Mouse (Mus musculus) MEL (cell line): Measurements from ENCODE around the gene Ddx3x. TPM values are rescaled to one million over a fixed set of nuclear protein-coding genes. Genes with fewer than 3 reads are reported as not detected.

Experiments used
- DNase-seq: peaks from one replicate; pipeline ENCODE4 v3.0.0; 2011; ENCODE audit warnings: low read depth, low spot score
- H3K27ac ChIP-seq: 2 replicates; pipeline ENCODE4 v1.5.1; 2012; ENCODE audit warnings: low read depth, mild to moderate bottlenecking, control low read depth, low read length, moderate library complexity; ENCODE audit not compliant: control insufficient read depth
- H3K27me3 ChIP-seq, 2 experiments: fragments of 150-350 bp in 1 of 2; sonication (generic) in 1 of 2; 2 replicates each; pipeline ENCODE4 v1.6.1; 2012; ENCODE audit warnings: low read length in 2 of 2, mild to moderate bottlenecking in 2 of 2, improper control_type of control experiment in 1 of 2, moderate library complexity in 1 of 2; ENCODE audit not compliant: insufficient read depth in 2 of 2, control insufficient read depth in 1 of 2
- H3K36me3 ChIP-seq, 2 experiments: 2 replicates each; pipeline ENCODE4 v1.6.1; 2012 to 2014; ENCODE audit warnings: low read length in 2 of 2, improper control_type of control experiment in 1 of 2, inconsistent platforms in 1 of 2, mild to moderate bottlenecking in 1 of 2; ENCODE audit not compliant: insufficient read depth in 2 of 2, control insufficient read depth in 1 of 2
- H3K4me1 ChIP-seq, 2 experiments: fragments of 150-350 bp in 1 of 2; sonication (generic) in 1 of 2; 2 replicates each; pipeline ENCODE4 v1.6.1; 2012; ENCODE audit warnings: low read length in 2 of 2, improper control_type of control experiment in 1 of 2, mild to moderate bottlenecking in 1 of 2; ENCODE audit not compliant: insufficient read depth in 2 of 2, control insufficient read depth in 1 of 2
- H3K4me3 ChIP-seq, 2 experiments: fragments of 150-350 bp in 1 of 2; sonication (generic) in 1 of 2; 2 replicates each; pipeline ENCODE4 v1.5.1; 2012; ENCODE audit warnings: low read depth in 2 of 2, low read length in 2 of 2, mild to moderate bottlenecking in 2 of 2, moderate library complexity in 2 of 2, control low read depth in 1 of 2, improper control_type of control experiment in 1 of 2; ENCODE audit not compliant: control insufficient read depth in 1 of 2, insufficient read depth in 1 of 2
- H3K79me2 ChIP-seq: 2 replicates; pipeline ENCODE4 v1.6.1; 2012; ENCODE audit warnings: mild to moderate bottlenecking, low read length, moderate library complexity; ENCODE audit not compliant: control insufficient read depth, poor library complexity, insufficient read depth
- H3K9ac ChIP-seq: 2 replicates; pipeline ENCODE4 v1.6.1; 2012; ENCODE audit warnings: low read depth, mild to moderate bottlenecking, control low read depth, low read length, moderate library complexity; ENCODE audit not compliant: control insufficient read depth, poor library complexity, severe bottlenecking
- H3K9me3 ChIP-seq: fragments of 150-350 bp; sonication (generic); replicated peaks from 2 replicates; pipeline ENCODE4 v1.6.1; 2012; ENCODE audit warnings: mild to moderate bottlenecking, low read length, improper control_type of control experiment, moderate library complexity; ENCODE audit not compliant: insufficient read depth
- ETS1 ChIP-seq: IDR thresholded peaks from 2 replicates; pipeline ENCODE4 v1.6.1; 2012; ENCODE audit warnings: low read depth, mild to moderate bottlenecking, inconsistent platforms, low read length, improper control_type of control experiment, moderate library complexity
- GATA1 ChIP-seq: IDR thresholded peaks from 2 replicates; pipeline ENCODE4 v1.6.1; 2011; ENCODE audit warnings: low read depth, low read length, improper control_type of control experiment
- HCFC1 ChIP-seq: IDR thresholded peaks from 2 replicates; pipeline ENCODE4 v1.6.1; 2012; ENCODE audit warnings: low read depth, mild to moderate bottlenecking, inconsistent platforms, low read length, improper control_type of control experiment, moderate library complexity
- MYB ChIP-seq: IDR thresholded peaks from 2 replicates; pipeline ENCODE4 v1.6.1; 2011; ENCODE audit warnings: mild to moderate bottlenecking, low read depth, low read length, improper control_type of control experiment
- NRF1 ChIP-seq: IDR thresholded peaks from 2 replicates; pipeline ENCODE4 v1.6.1; 2014; ENCODE audit warnings: low read depth, mild to moderate bottlenecking, inconsistent platforms, low read length, improper control_type of control experiment, moderate library complexity; ENCODE audit not compliant: poor library complexity, insufficient read depth, severe bottlenecking
- SIN3A ChIP-seq: IDR thresholded peaks from 2 replicates; pipeline ENCODE4 v1.6.1; 2012; ENCODE audit warnings: low read length, improper control_type of control experiment, inconsistent platforms
- USF2 ChIP-seq, 2 experiments: IDR thresholded peaks; 2 replicates each; pipeline ENCODE4 v1.6.1; 2011 to 2012; ENCODE audit warnings: improper control_type of control experiment in 2 of 2, low read length in 2 of 2, borderline replicate concordance in 1 of 2, inconsistent platforms in 1 of 2, low read depth in 1 of 2, mild to moderate bottlenecking in 1 of 2; ENCODE audit not compliant: insufficient read depth in 1 of 2
- ZNF384 ChIP-seq: IDR thresholded peaks from 2 replicates; pipeline ENCODE4 v1.6.1; 2012; ENCODE audit warnings: low read depth, mild to moderate bottlenecking, inconsistent platforms, low read length, improper control_type of control experiment
- polyA plus RNA-seq, 2 experiments: library from polyadenylated mRNA; stranded (reverse) in 1 of 2; unstranded in 1 of 2; fragments of >175 nt in 1 of 2; fragments of >200 nt in 1 of 2; gene quantifications; 2 replicates each; pipeline versions ENCODE4 v1.2.1 to v1.2.4; 2012; ENCODE audit warnings: low replicate concordance in 2 of 2, low read depth in 1 of 2; ENCODE audit not compliant: insufficient read length in 2 of 2, insufficient read depth in 1 of 2, missing spikeins in 1 of 2
- total RNA-seq: library from RNA; depleted of rRNA; stranded (reverse); fragments of 300-350 nt; gene quantifications from 2 replicates; pipeline ENCODE4 v1.2.3, GENCODE M21; 2012

Gene Ddx3x
- total and polyA plus RNA-seq, 3 experiments = 146 to 275 (median 267) TPM

DNA sequence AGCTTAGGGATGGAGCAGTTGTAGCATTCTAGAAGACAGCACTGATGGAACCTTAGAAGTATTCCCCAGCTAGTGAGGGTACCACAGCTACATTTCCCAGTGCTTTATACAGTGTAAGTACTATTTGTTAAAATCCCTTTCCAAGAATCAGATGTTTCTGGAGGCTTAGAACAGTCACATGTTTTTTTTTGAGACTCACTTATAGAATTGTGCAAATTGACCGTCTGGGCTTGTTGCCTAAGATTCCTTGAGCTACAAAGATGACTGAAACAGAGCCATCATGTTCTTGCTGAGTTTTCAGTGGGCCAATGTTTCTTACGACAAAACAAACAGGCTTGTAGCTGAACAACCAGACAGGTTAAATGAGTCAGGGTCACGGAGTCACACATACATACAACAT, 26.5 kb upstream of the Ddx3x start:
- Histone ChIP-seq H3K9me3 (no peaks in the 10 kb centered on the region), H3K79me2 (no peaks in the 10 kb centered on the region), H3K27me3 (no peaks in the 10 kb centered on the region; a peak in 1 of 4 replicates), H3K9ac (no peak overlapping the region), H3K4me1 (no peaks in the 10 kb centered on the region), H3K4me3 (no peak overlapping the region), H3K27ac (no peak overlapping the region), H3K36me3 (no peaks in the 10 kb centered on the region)
- TF ChIP-seq USF2 (IDR thresholded peaks at IDR 0.05; ENCODE audit: borderline replicate concordance in 1 of 2, insufficient read depth in 1 of 2, low read depth in 1 of 2, low read length in 2 of 2) (no peak), NRF1 (no peak), ETS1 (no peak), ZNF384 (no peak), SIN3A (no peak), HCFC1 (no peak)
- no peak for DNase-seq

DNA sequence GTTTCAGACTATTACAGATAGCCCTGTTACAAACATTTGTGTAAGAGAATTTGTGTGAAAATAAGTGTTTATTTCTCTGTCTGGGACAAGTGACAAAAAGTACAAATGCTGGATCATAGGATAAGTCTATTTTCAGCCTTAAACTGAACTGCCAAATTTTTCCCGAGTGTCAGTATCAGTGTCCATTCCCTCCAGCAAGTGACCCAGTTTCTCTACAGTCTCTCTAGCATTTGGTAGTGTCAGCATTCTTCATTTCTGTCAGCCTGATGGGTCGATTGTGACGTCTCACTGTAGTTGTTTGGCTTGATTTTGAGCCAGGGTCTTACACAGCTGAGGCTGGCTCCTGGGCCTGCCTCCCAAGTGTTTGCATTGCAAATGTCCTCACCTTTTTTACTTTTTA, 17.4 kb upstream of the Ddx3x start:
- Histone ChIP-seq H3K27me3 (no peaks in the 10 kb centered on the region), H3K9me3 (no peaks in the 10 kb centered on the region), H3K4me1 (peaks cover 0 to 3% of the 10 kb centered on the region in 2 experiments; a peak in 1 of 4 replicates), H3K9ac (no peak overlapping the region), H3K27ac (no peak overlapping the region), H3K79me2 (no peaks in the 10 kb centered on the region), H3K36me3 (no peaks in the 10 kb centered on the region), H3K4me3 (no peak overlapping the region)
- DNase-seq = no peak
- TF ChIP-seq MYB = no peak

DNA sequence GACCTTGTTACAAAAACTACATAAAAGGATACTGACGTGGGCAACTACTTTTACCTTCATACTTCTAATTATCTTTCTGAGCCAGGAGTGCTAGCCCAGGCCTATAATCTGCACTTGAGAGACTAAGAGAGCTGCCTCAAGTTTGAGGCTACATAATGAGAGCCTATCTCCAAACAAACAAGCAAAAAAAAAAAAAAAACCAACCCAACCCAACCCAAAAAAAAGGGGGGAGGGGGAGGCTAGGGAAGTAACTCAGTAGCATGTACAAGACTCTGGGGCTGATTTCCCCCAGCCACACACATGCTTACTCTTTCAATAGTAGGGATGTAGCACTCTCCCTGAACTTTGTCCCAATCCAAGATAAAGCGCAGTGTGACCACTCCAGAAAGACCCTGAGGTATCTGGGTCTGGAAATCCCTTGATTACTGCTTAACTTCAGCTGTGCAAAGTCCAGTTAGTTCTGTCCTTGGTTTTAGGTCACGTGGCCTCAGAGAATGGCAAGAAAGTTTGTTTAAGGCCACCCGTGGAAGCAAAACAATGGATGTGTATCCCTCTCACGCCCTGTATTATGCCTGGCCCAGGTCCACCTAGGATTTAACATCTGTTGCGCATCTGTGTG, 5.1 kb upstream of the Ddx3x start:
- no peak overlapping the region for H3K9ac ChIP-seq
- DNase-seq = peak; percentile 19
- H3K79me2 ChIP-seq = peaks cover 8% of the 10 kb centered on the region
- H3K27me3 ChIP-seq = no peaks in the 10 kb centered on the region
- peaks cover 0 to 2% of the 10 kb centered on the region in 2 experiments; a peak in 1 of 4 replicates for H3K4me1 ChIP-seq
- no peak overlapping the region for H3K4me3 ChIP-seq
- H3K9me3 ChIP-seq = no peaks in the 10 kb centered on the region
- no peak overlapping the region for H3K27ac ChIP-seq
- H3K36me3 ChIP-seq = peaks cover 0 to 6% of the 10 kb centered on the region in 2 experiments; a peak in 2 of 4 replicates
- TF ChIP-seq ZNF384 (peak; percentile 85), GATA1 (no peak)
